ENCODE assay signal across 29 mouse cellular contexts in the genomic region with DNA sequence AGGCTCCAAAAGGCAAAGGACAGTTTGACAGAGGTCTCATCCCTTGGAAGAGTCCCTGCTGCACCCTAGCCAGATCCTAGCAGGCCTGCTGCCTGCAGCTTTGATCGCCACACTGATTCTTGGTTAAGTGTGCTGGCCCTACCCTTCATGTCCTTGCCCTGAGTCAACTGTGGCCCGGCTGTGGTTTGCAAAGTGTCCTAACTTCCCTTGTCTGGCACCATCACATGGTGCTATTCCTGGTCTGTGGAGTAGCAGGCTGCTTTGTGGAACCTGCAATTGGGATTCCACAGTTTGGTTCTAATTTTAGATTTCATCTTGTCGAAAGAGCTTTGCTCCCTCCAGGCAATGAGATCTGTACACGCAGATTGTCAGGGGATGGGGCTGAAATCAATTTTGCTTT. TPM values are rescaled to one million over a fixed set of nuclear protein-coding genes. Genes with fewer than 3 reads are reported as not detected.
A peak's percentile ranks its signal among the peaks of the same experiment; 100 is the strongest.
DNase-seq lines count a peak whose midpoint lies in the region; ATAC-seq and TF ChIP-seq lines count a peak whose summit lies in the region.
"Had no signal": no experiment of that assay in that cellular context is flagged by ENCODE, and none has a peak within 500 bp of the region (broad histone marks: within the 10 kb centered on the region; RNA-seq: fewer than 3 reads in every experiment).

No protein-coding gene starts in this region.

- peaks cover 16% of the 10 kb centered on the region for H3K4me1 ChIP-seq in heart, embryonic 12.5 days (replicated peaks)
- H3K4me1 ChIP-seq in midbrain, embryonic 11.5 days (ENCODE audit: control insufficient read depth, insufficient read depth, low read length) = no peaks in the 10 kb centered on the region
- H3K4me1 ChIP-seq in lung, postnatal 0 days (ENCODE audit: insufficient read depth, low read depth, low read length) = no peaks in the 10 kb centered on the region
- H3K4me1 ChIP-seq: embryonic facial prominence, embryonic 12.5 days; intestine, embryonic 15.5 days; midbrain, embryonic 13.5 days; neural tube, embryonic 13.5 days had no signal

- DNase-seq in 416B (ENCODE audit: low read depth) = peak; percentile 42
- peak; percentile 22 for DNase-seq in heart, postnatal 4 days
- DNase-seq in midbrain, embryonic 11.5 days (ENCODE audit: low spot score, missing footprints) = no peak
- DNase-seq in lung, postnatal 0 days (ENCODE audit: low spot score) = no peak
- DNase-seq: adrenal gland, postnatal 10 days; cerebellum, adult 11 months; cerebellum, postnatal 10 days; gastrocnemius, postnatal 36 days; layer of hippocampus, postnatal 36 days; right cerebral cortex, adult 18-20 months; thymus, postnatal 36 days had no signal

- no peak overlapping the region for H3K9ac ChIP-seq in heart, embryonic 12.5 days
- H3K9ac ChIP-seq in midbrain, embryonic 11.5 days (ENCODE audit: low read length) = no peak overlapping the region
- no peak overlapping the region for H3K9ac ChIP-seq in lung, postnatal 0 days (replicated peaks; ENCODE audit: low read depth)
- H3K9ac ChIP-seq: embryonic facial prominence, embryonic 12.5 days; hindbrain, embryonic 12.5 days; intestine, embryonic 15.5 days; liver, embryonic 14.5 days; lung, embryonic 15.5 days; midbrain, embryonic 13.5 days; neural tube, embryonic 13.5 days had no signal

- H3K27ac ChIP-seq in heart, embryonic 12.5 days (ENCODE audit: poor library complexity, severe bottlenecking) = peak overlapping the region; percentile 55
- H3K27ac ChIP-seq in midbrain, embryonic 11.5 days (ENCODE audit: low read depth, low read length) = no peak overlapping the region
- no peak overlapping the region for H3K27ac ChIP-seq in lung, postnatal 0 days (ENCODE audit: low read length)
- H3K27ac ChIP-seq: embryonic facial prominence, embryonic 12.5 days; hindbrain, embryonic 12.5 days; intestine, embryonic 15.5 days; liver, embryonic 14.5 days; lung, embryonic 15.5 days; macrophage; midbrain, embryonic 13.5 days; neural tube, embryonic 13.5 days had no signal

- WGBS in heart, embryonic 12.5 days = 49% methylated on average over 4 of the region's 4 CpGs
- WGBS in midbrain, embryonic 11.5 days = 88% methylated on average over 4 of the region's 4 CpGs
- 58% methylated on average over 4 of the region's 4 CpGs for whole genome bisulfite sequencing in lung, postnatal 0 days

- no peaks in the 10 kb centered on the region for H3K36me3 ChIP-seq in heart, embryonic 12.5 days
- H3K36me3 ChIP-seq in midbrain, embryonic 11.5 days (ENCODE audit: control insufficient read depth, insufficient read depth, low read length) = no peaks in the 10 kb centered on the region
- H3K36me3 ChIP-seq in lung, postnatal 0 days (ENCODE audit: insufficient read depth, low read length) = no peaks in the 10 kb centered on the region
- H3K36me3 ChIP-seq: embryonic facial prominence, embryonic 12.5 days; hindbrain, embryonic 12.5 days; intestine, embryonic 15.5 days; lung, embryonic 15.5 days; midbrain, embryonic 13.5 days; neural tube, embryonic 13.5 days had no signal

- no peak for TF ChIP-seq CTCF in lung, postnatal 0 days (IDR thresholded peaks at IDR 0.05)

- H3K9me3 ChIP-seq in heart, embryonic 12.5 days (replicated peaks) = no peaks in the 10 kb centered on the region
- no peaks in the 10 kb centered on the region for H3K9me3 ChIP-seq in midbrain, embryonic 11.5 days (ENCODE audit: control insufficient read depth, low read length)
- no peaks in the 10 kb centered on the region for H3K9me3 ChIP-seq in lung, postnatal 0 days (ENCODE audit: low read length)
- H3K9me3 ChIP-seq: embryonic facial prominence, embryonic 12.5 days; hindbrain, embryonic 12.5 days; intestine, embryonic 15.5 days; lung, embryonic 15.5 days; midbrain, embryonic 13.5 days; neural tube, embryonic 13.5 days had no signal

- ATAC-seq in common myeloid progenitor, adult 5-6 weeks (replicated peaks; ENCODE audit: low read depth, poor library complexity, severe bottlenecking) = peak; percentile 48; the same call in 1 of the 2 replicates
- no peak for ATAC-seq in heart, embryonic 12.5 days (ENCODE audit: insufficient number of reproducible peaks, low FRiP score)
- ATAC-seq in midbrain, embryonic 11.5 days (ENCODE audit: low FRiP score) = no peak
- ATAC-seq in lung, postnatal 0 days = no peak
- no peak for ATAC-seq in inflammation-experienced regulatory T-cells, adult 6 months
- ATAC-seq: CD4-positive, CD25-positive, alpha-beta regulatory T cell, adult 4 months; forebrain, embryonic 14.5 days; intestine, embryonic 15.5 days; midbrain, embryonic 13.5 days; Patski had no signal

- no peak overlapping the region for H3K4me3 ChIP-seq in heart, embryonic 12.5 days
- H3K4me3 ChIP-seq in midbrain, embryonic 11.5 days (ENCODE audit: low read depth, low read length) = no peak overlapping the region
- no peak overlapping the region for H3K4me3 ChIP-seq in lung, postnatal 0 days (ENCODE audit: low read depth, low read length)
- H3K4me3 ChIP-seq: embryonic facial prominence, embryonic 12.5 days; hindbrain, embryonic 12.5 days; intestine, embryonic 15.5 days; lung, embryonic 15.5 days; midbrain, embryonic 13.5 days; neural tube, embryonic 13.5 days had no signal

- no peaks in the 10 kb centered on the region for H3K27me3 ChIP-seq in heart, embryonic 12.5 days (replicated peaks)
- no peaks in the 10 kb centered on the region for H3K27me3 ChIP-seq in midbrain, embryonic 11.5 days (ENCODE audit: control insufficient read depth, insufficient read depth, low read length)
- H3K27me3 ChIP-seq in lung, postnatal 0 days (replicated peaks; ENCODE audit: insufficient read depth, low read length) = no peaks in the 10 kb centered on the region
- H3K27me3 ChIP-seq: embryonic facial prominence, embryonic 12.5 days; hindbrain, embryonic 12.5 days; intestine, embryonic 15.5 days; lung, embryonic 15.5 days; midbrain, embryonic 13.5 days; neural tube, embryonic 13.5 days had no signal

- TF ChIP-seq EP300 in lung, postnatal 0 days (IDR thresholded peaks at IDR 0.05) = no peak

- H3K4me2 ChIP-seq in heart, embryonic 12.5 days = no peak overlapping the region
- H3K4me2 ChIP-seq in midbrain, embryonic 11.5 days = no peak overlapping the region
- no peak overlapping the region for H3K4me2 ChIP-seq in lung, postnatal 0 days (replicated peaks; ENCODE audit: low read depth, low read length)
- H3K4me2 ChIP-seq: embryonic facial prominence, embryonic 12.5 days; hindbrain, embryonic 12.5 days; intestine, embryonic 15.5 days; lung, embryonic 15.5 days; midbrain, embryonic 13.5 days; neural tube, embryonic 13.5 days had no signal

RNA-seq across cellular contexts. Expression of a gene that starts 2.4 kb away (rescaled TPM):
- 0.14 TPM in 1 of 2 replicates, not detected in the other for total RNA-seq in common myeloid progenitor, adult 5-6 weeks (2017)
- 2.8 and 3.4 TPM in 2 replicates for polyA plus RNA-seq in heart, embryonic 12.5 days (2016; fragmentation: Nextera tagmentation; extraction: Ambion mirVana)
- 1 to 10 TPM; 2.9 to 3.7 TPM for total RNA-seq in heart, postnatal 4 days (2021)
- polyA plus RNA-seq in midbrain, embryonic 11.5 days (2014; fragmentation: Nextera tagmentation; extraction: Ambion mirVana) = not detected in 2 replicates
- polyA plus RNA-seq in lung, postnatal 0 days (2015; fragmentation: Nextera tagmentation; extraction: Ambion mirVana) = 25.4 and 32.4 TPM in 2 replicates
- under 1 TPM in 1 of 3 experiments, not detected in 2; 0.30 TPM for polyA plus RNA-seq in inflammation-experienced regulatory T-cells, adult 6 months (2017; shearing (Covaris generic))
- polyA plus RNA-seq: CD4-positive, CD25-positive, alpha-beta regulatory T cell, adult 4 months; macrophage had no signal

RNA-seq across cellular contexts. Expression of a gene that starts 16.9 kb away (rescaled TPM):
- 5.6 and 6.1 TPM in 2 replicates for total RNA-seq in common myeloid progenitor, adult 5-6 weeks (2017)
- 0.63 and 1.3 TPM in 2 replicates for polyA plus RNA-seq in heart, embryonic 12.5 days (2016; fragmentation: Nextera tagmentation; extraction: Ambion mirVana)
- total RNA-seq in heart, postnatal 4 days (2021) = 10 to 100 TPM; 11.6 to 12.0 TPM
- 1.7 and 2.0 TPM in 2 replicates for polyA plus RNA-seq in midbrain, embryonic 11.5 days (2014; fragmentation: Nextera tagmentation; extraction: Ambion mirVana)
- polyA plus RNA-seq in lung, postnatal 0 days (2015; fragmentation: Nextera tagmentation; extraction: Ambion mirVana) = 1.7 and 1.8 TPM in 2 replicates
- polyA plus RNA-seq in inflammation-experienced regulatory T-cells, adult 6 months (2017; shearing (Covaris generic)) = 1 to 10 TPM; 3.6 to 4.7 (median 4.6) TPM

RNA-seq across cellular contexts. Expression of a gene that starts 35.8 kb away (rescaled TPM):
- not detected in 2 replicates for total RNA-seq in common myeloid progenitor, adult 5-6 weeks (2017)
- not detected in 2 replicates for polyA plus RNA-seq in heart, embryonic 12.5 days (2016; fragmentation: Nextera tagmentation; extraction: Ambion mirVana)
- total RNA-seq in heart, postnatal 4 days (2021) = not detected
- not detected in 2 replicates for polyA plus RNA-seq in midbrain, embryonic 11.5 days (2014; fragmentation: Nextera tagmentation; extraction: Ambion mirVana)
- 0.07 TPM in 1 of 2 replicates, not detected in the other for polyA plus RNA-seq in lung, postnatal 0 days (2015; fragmentation: Nextera tagmentation; extraction: Ambion mirVana)
- under 1 TPM; 0.31 to 0.98 (median 0.54) TPM for polyA plus RNA-seq in inflammation-experienced regulatory T-cells, adult 6 months (2017; shearing (Covaris generic))
- total RNA-seq: adrenal gland, postnatal 10 days; ES-E14; gastrocnemius, postnatal 36 days; layer of hippocampus, postnatal 36 days; left cerebral cortex, postnatal 25 days had no signal
- polyA plus RNA-seq: embryonic facial prominence, embryonic 12.5 days; forebrain, embryonic 14.5 days; hindbrain, embryonic 12.5 days; intestine, embryonic 15.5 days; kidney, embryonic 16.5 days; limb, embryonic 14.5 days; liver, embryonic 14.5 days; lung, embryonic 15.5 days; midbrain, embryonic 13.5 days; neural tube, embryonic 13.5 days; Patski had no signal

Comparison
In these comparisons a context has a peak if more than half of its experiments do, and no peak if none do; other contexts are left out.
1. DNase-seq: peak in 416B (single experiment) and heart, postnatal 4 days (single experiment); none in midbrain, embryonic 11.5 days (single experiment) and lung, postnatal 0 days (single experiment).